Mouse (Mus musculus): ENCODE measurements around the gene Ccdc194.

Gene Ccdc194

GRCm38 (mm10) chr8:71554001-71554400 is 28.5 kb upstream of the Ccdc194 start:
- DNase-seq (ENCODE audit: low read depth, low spot score), result no peak

- no peak for DNase-seq (ENCODE audit: low read depth, low spot score)
Measured at GRCm38 (mm10) chr8:71552770-71553169, 27.3 kb upstream of the Ccdc194 start.

- no peak for DNase-seq (ENCODE audit: low read depth, low spot score)
Measured at GRCm38 (mm10) chr8:71550754-71551153, 25.2 kb upstream of the Ccdc194 start.

- no peak for DNase-seq (ENCODE audit: low read depth, low spot score)
Measured at GRCm38 (mm10) chr8:71547590-71547989, 22.1 kb upstream of the Ccdc194 start.

- DNase-seq (ENCODE audit: low read depth, low spot score), result no peak
Measured at GRCm38 (mm10) chr8:71545053-71545452, 19.5 kb upstream of the Ccdc194 start.

- no peak for DNase-seq (ENCODE audit: low read depth, low spot score)
Measured at GRCm38 (mm10) chr8:71543755-71544154, 18.2 kb upstream of the Ccdc194 start.

GRCm38 (mm10) chr8:71542632-71543343 is 17.3 kb upstream of the Ccdc194 start, which contains the start of gene Mvb12a:
TSS of gene Mvb12a (plus strand) at chr8:71542922.
- peak; percentile 100 for DNase-seq (ENCODE audit: low read depth, low spot score)

- peak; percentile 89 for DNase-seq (ENCODE audit: low read depth, low spot score)
Measured at GRCm38 (mm10) chr8:71537028-71537867, 11.7 kb upstream of the Ccdc194 start, which contains the start of gene Bst2. TSS of gene Bst2 (minus strand) at chr8:71537456.

GRCm38 (mm10) chr8:71535663-71536062 is 10.2 kb upstream of the Ccdc194 start:
- no peak for DNase-seq (ENCODE audit: low read depth, low spot score)

GRCm38 (mm10) chr8:71534263-71534810 is 8.8 kb upstream of the Ccdc194 start:
- DNase-seq (ENCODE audit: low read depth, low spot score), result no peak

- DNase-seq (ENCODE audit: low read depth, low spot score), result peak; percentile 68
Measured at GRCm38 (mm10) chr8:71530735-71531467, 5.4 kb upstream of the Ccdc194 start.

GRCm38 (mm10) chr8:71528362-71529073 is 3.0 kb upstream of the Ccdc194 start:
- DNase-seq (ENCODE audit: low read depth, low spot score), result no peak

GRCm38 (mm10) chr8:71527162-71527870 is 1.8 kb upstream of the Ccdc194 start:
- DNase-seq (ENCODE audit: low read depth, low spot score), result no peak

GRCm38 (mm10) chr8:71526272-71526671 is 761 bp upstream of the Ccdc194 start:
- no peak for DNase-seq (ENCODE audit: low read depth, low spot score)

GRCm38 (mm10) chr8:71521634-71522033 is 3.9 kb downstream of the Ccdc194 start:
- peak; percentile 94 for DNase-seq (ENCODE audit: low read depth, low spot score)

GRCm38 (mm10) chr8:71519037-71519825 is 6.3 kb downstream of the Ccdc194 start:
- DNase-seq (ENCODE audit: low read depth, low spot score), result peak; percentile 85

GRCm38 (mm10) chr8:71516786-71517185 is 8.7 kb downstream of the Ccdc194 start:
- DNase-seq (ENCODE audit: low read depth, low spot score), result no peak

- no peak for DNase-seq (ENCODE audit: low read depth, low spot score)
Measured at GRCm38 (mm10) chr8:71515043-71515442, 10.5 kb downstream of the Ccdc194 start.

GRCm38 (mm10) chr8:71513018-71513754 is 12.3 kb downstream of the Ccdc194 start:
- DNase-seq (ENCODE audit: low read depth, low spot score), result no peak
